Mouse (Mus musculus) heart, embryonic 13.5 days (tissue): Measurements from ENCODE around the gene Nsun7. TPM values are rescaled to one million over a fixed set of nuclear protein-coding genes. Genes with fewer than 3 reads are reported as not detected.

Source experiments
- ATAC-seq: fragments of 200-750 bp; cut with Nextera tagmentation; 2 replicates; pipeline ENCODE4 v1.8.0; 2017; ENCODE audit warnings: moderate TSS enrichment; ENCODE audit not compliant: insufficient number of reproducible peaks, low FRiP score, low TSS enrichment; ENCODE audit errors: extremely low read depth
- H3K27ac ChIP-seq: fragments of 300-500 bp; sonication (generic); replicated peaks from 2 replicates; pipeline ENCODE4 v1.5.1; 2015; ENCODE audit warnings: moderate library complexity, mild to moderate bottlenecking, inconsistent platforms
- H3K27me3 ChIP-seq: fragments of 300-500 bp; sonication (generic); replicated peaks from 2 replicates; pipeline ENCODE4 v1.6.1; 2015; ENCODE audit warnings: mild to moderate bottlenecking, inconsistent platforms
- H3K36me3 ChIP-seq: fragments of 300-500 bp; sonication (generic); 2 replicates; pipeline ENCODE4 v1.6.1; 2015; ENCODE audit warnings: mild to moderate bottlenecking, inconsistent platforms
- H3K4me1 ChIP-seq: fragments of 300-500 bp; sonication (generic); 2 replicates; pipeline ENCODE4 v1.6.1; 2015; ENCODE audit warnings: inconsistent platforms
- H3K4me2 ChIP-seq: fragments of 300-500 bp; sonication (generic); 2 replicates; pipeline ENCODE4 v1.6.1; 2015; ENCODE audit warnings: inconsistent platforms, mild to moderate bottlenecking, moderate library complexity
- H3K4me3 ChIP-seq: fragments of 300-500 bp; sonication (generic); 2 replicates; pipeline ENCODE4 v1.5.1; 2015; ENCODE audit warnings: moderate library complexity, mild to moderate bottlenecking, inconsistent platforms
- H3K9ac ChIP-seq: fragments of 300-500 bp; sonication (generic); 2 replicates; pipeline ENCODE4 v1.6.1; 2015; ENCODE audit warnings: inconsistent platforms, mild to moderate bottlenecking, moderate library complexity
- H3K9me3 ChIP-seq: fragments of 300-500 bp; sonication (generic); 2 replicates; pipeline ENCODE4 v1.6.1; 2016; ENCODE audit warnings: inconsistent platforms
- WGBS: fragments of 180-500 bp; shearing (Covaris S2); methylation state at CpG from one replicate; pipeline ENCODE4 v1.1.7; 2015; ENCODE audit warnings: mixed read lengths; 5-methylcytosine and 5-hydroxymethylcytosine counted together
- polyA plus RNA-seq: library from polyadenylated mRNA; unstranded; fragments of >200 nt; fragmentation: Nextera tagmentation; extraction: Ambion mirVana; gene quantifications from 2 replicates; pipeline ENCODE4 v1.2.1, GENCODE M21; 2015

The Nsun7 gene
- 0.13 and 0.18 TPM in 2 replicates for polyA plus RNA-seq

DNA sequence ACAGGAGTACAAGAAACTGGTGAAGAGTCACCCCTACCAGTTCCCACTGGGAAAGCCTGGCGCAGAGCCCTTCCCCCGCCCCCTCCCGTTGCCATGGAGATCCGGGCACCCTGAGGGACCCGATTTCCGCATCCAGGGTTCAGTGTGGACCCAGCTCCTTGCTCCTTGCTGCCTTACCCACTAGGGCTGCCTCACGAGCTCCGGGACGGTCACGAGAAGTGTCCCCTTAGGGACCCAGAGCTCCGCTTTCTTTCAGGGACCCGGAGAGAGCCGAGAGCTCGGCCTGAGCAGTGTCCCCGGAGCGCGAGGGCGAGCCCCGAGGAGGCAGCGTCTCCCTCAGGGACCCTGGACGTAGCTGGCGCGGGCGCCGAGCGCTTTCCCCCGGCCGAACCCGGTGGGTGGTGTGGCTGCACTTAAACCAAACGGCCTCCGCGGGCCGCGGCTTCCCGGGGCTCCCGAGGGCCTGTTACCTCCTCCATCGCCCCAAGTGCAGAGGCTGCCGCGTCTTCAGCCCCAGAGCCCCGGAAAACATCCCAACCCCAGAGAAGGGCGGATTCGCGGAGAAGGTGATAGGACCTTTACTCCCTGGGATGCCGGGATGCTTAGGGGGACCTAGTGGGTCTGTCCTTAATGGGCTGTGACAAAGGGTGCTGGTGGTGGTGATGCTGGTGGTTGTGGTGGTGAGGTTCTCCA, at the start of gene Nsun7:
Gene Nsun7, plus strand, starts transcription at position 142 of the 693 bp plus-strand sequence.
- peaks cover 18% of the 10 kb centered on the region for H3K27me3 ChIP-seq
- peak within 1 kb of the TSS; percentile 69 for H3K4me3 ChIP-seq
- no peaks in the 10 kb centered on the region for H3K36me3 ChIP-seq
- 0 out of 2 replicates have a peak, but pooled peaks cover 2% of the 10 kb centered on the region for H3K4me1 ChIP-seq
- H3K9me3 ChIP-seq = no peaks in the 10 kb centered on the region
- under 1% methylated on average over 44 of the region's 44 CpGs for WGBS
- no peak within 1 kb of the TSS for H3K27ac ChIP-seq
- H3K9ac ChIP-seq = peak within 1 kb of the TSS; percentile 77
- ATAC-seq = no peak; the same call in 1 of the 2 replicates
- peak within 1 kb of the TSS; percentile 88 for H3K4me2 ChIP-seq

DNA sequence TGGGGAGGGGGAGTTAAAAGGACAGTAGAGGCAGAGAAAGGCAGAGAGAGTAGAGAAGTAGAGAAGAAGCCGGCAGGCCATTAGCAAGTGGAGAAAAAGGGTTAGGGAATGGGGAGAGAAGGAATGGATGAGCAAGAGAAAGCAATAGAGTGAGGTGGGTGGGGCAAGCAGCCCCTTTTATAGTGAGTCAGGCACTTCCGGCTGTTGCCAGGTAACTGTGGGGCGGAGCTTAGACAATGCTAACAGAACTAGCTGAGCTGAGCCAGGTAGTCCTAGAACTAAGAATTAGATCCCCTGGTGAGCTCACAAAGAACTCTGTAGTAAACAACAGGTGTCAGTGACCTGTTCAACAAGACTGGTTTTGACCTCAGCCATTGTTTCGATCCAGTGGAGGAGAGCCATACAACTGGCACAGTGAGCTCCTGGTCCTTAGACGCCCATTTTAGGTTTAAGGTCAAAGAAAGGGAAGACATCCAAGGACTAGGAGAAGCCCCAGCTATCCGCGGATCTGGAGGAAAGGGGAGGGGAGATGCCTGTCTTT, 45.2 kb upstream of the Nsun7 start:
- WGBS = 64% methylated on average over 7 of the region's 7 CpGs
- H3K36me3 ChIP-seq = no peaks in the 10 kb centered on the region
- H3K4me2 ChIP-seq = no peak overlapping the region
- no peak overlapping the region for H3K9ac ChIP-seq
- no peak for ATAC-seq
- H3K27me3 ChIP-seq = no peaks in the 10 kb centered on the region
- no peak overlapping the region for H3K27ac ChIP-seq
- no peak overlapping the region for H3K4me3 ChIP-seq
- H3K4me1 ChIP-seq = 0 out of 2 replicates have a peak, but pooled peaks cover 4% of the 10 kb centered on the region
- no peaks in the 10 kb centered on the region for H3K9me3 ChIP-seq

DNA sequence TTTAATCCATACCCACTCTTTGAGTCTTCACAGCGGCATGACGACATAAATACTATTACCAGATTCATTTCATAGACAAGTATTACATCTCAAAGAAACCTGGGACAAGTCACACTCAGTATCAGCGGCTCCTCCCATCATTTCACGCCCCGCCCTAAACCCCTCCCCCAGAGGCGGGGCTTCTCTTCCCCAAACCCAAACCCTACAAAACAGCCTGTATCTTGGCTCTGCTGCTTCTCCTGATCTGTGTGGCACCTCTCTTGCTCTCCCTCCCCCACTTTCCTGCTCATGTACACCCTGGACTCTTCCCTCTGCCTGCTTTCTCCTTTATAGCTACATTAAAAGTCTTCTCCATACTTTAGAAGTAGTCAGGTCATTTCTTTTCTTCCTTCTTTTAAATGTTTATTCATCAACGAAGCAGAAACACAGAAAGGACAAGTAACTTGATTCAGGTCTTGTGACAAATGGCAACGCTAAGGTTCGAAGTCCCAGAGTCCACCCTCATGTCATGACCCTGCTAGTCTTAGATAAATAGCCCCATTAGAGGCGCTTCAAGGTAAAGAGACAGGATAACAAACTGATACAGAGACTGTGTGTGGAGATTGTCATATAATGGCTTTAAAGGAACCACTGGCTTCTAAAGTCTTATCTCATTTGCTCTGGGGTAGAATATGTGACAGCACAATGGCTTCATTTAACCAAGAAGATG, 44.0 kb upstream of the Nsun7 start:
- no peak overlapping the region for H3K27ac ChIP-seq
- 46% methylated on average over 10 of the region's 10 CpGs for WGBS
- no peak overlapping the region for H3K9ac ChIP-seq
- H3K4me3 ChIP-seq = no peak overlapping the region
- H3K27me3 ChIP-seq = no peaks in the 10 kb centered on the region
- 0 out of 2 replicates have a peak, but pooled peaks cover 5% of the 10 kb centered on the region for H3K4me1 ChIP-seq
- no peaks in the 10 kb centered on the region for H3K9me3 ChIP-seq
- H3K36me3 ChIP-seq = no peaks in the 10 kb centered on the region
- ATAC-seq = no peak
- no peak overlapping the region for H3K4me2 ChIP-seq

DNA sequence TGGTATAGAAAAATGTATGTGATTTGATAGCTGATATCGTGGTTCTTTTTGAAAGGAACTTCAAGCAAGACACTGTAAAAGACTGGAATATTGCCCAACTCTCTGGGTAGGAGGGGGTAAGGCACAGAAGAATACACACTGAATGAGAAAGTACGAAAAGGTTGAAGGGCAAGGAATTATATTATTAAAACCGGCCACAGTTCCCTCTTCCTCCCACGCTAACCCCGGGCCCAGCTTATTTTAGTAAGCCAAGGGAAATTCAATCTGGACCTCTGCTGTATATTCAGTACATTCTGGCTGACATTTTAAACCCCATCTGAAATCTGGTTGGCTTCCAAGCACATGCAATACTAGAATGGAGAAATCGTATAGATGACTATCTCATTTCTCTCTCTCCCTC, 40.0 kb upstream of the Nsun7 start:
- no peak for ATAC-seq
- H3K9ac ChIP-seq = no peak overlapping the region
- H3K4me1 ChIP-seq = 0 out of 2 replicates have a peak, but pooled peaks cover 5% of the 10 kb centered on the region
- H3K4me3 ChIP-seq = no peak overlapping the region
- WGBS = 74% methylated on average over 6 of the region's 6 CpGs
- no peak overlapping the region for H3K27ac ChIP-seq
- no peaks in the 10 kb centered on the region for H3K36me3 ChIP-seq
- H3K9me3 ChIP-seq = no peaks in the 10 kb centered on the region
- H3K4me2 ChIP-seq = no peak overlapping the region
- H3K27me3 ChIP-seq = no peaks in the 10 kb centered on the region

DNA sequence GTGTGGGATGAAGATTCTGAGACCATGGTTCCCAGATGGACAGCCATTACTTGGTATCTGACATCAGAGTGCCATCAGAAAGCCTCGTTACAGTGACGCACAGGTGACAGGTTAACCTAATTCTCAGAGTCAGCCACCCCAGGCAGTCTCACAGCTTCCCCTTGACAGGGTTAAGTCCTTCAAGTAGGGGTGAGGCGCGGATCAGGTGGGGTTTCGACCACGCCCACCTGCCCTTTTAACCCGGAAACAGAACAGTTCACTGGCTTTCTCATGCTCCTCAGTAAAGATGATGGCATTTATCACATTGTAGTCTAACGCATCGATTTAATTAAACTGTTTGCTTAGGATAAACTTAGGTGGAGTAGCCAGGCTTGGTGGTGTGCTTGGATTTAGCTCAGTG, 39.1 kb upstream of the Nsun7 start:
- no peak overlapping the region for H3K27ac ChIP-seq
- H3K4me2 ChIP-seq = no peak overlapping the region
- H3K36me3 ChIP-seq = no peaks in the 10 kb centered on the region
- ATAC-seq = no peak
- no peaks in the 10 kb centered on the region for H3K9me3 ChIP-seq
- no peaks in the 10 kb centered on the region for H3K27me3 ChIP-seq
- no peak overlapping the region for H3K9ac ChIP-seq
- H3K4me3 ChIP-seq = no peak overlapping the region
- 0 out of 2 replicates have a peak, but pooled peaks cover 5% of the 10 kb centered on the region for H3K4me1 ChIP-seq
- 80% methylated on average over 9 of the region's 9 CpGs for WGBS

DNA sequence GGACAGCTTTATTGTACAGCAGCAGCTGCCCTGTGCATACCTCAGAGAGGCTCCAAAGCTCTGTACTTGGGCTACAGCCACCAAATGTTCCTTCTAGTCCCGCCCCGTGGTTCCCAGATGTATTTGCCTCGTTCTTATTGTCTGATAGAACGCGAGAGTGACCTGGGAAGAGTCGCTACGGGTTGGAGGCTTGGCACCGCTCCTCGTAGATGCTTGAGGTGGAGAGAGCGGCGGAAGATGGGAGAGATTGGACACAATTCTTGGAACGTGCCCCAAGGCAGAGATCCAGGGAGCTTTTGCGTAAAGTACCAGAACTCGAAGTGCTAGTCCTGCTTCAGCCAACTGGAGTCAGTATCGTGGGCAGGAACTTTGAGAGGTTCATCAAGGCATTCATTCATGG, 36.8 kb upstream of the Nsun7 start:
- 86% methylated on average over 15 of the region's 15 CpGs for WGBS

DNA sequence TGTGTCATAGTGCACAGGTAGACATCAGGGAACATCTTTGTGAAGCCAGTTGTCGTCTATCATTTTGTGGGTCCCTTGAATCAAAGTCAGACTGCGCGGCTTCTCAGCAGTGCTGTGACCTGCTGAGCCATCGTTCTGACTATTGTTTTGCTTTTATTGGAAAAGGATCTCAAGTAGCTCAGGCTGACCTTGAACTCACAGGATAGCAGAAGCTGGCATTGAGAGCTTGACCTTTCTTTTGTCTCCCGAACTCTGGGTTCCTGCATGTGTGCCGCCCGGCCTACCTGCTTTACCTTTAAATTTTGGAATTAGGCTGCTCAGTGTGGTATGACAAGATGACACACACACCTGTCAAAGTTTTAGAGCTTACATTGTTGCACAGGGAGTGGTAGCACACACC, 33.2 kb upstream of the Nsun7 start:
- WGBS = 80% methylated on average over 7 of the region's 7 CpGs
- Histone ChIP-seq H3K27ac (no peak overlapping the region), H3K9me3 (no peaks in the 10 kb centered on the region), H3K36me3 (no peaks in the 10 kb centered on the region), H3K4me1 (peaks cover under 1% of the 10 kb centered on the region; the same call in 1 of the 2 replicates), H3K9ac (no peak overlapping the region), H3K4me2 (no peak overlapping the region), H3K4me3 (no peak overlapping the region), H3K27me3 (no peaks in the 10 kb centered on the region)
- no peak for ATAC-seq

More for the DNA sequence above, 36.8 kb upstream of the Nsun7 start:
- Histone ChIP-seq H3K36me3 (no peaks in the 10 kb centered on the region), H3K27me3 (no peaks in the 10 kb centered on the region), H3K4me3 (no peak overlapping the region), H3K9ac (no peak overlapping the region), H3K4me2 (no peak overlapping the region), H3K27ac (no peak overlapping the region), H3K4me1 (0 out of 2 replicates have a peak, but pooled peaks cover 5% of the 10 kb centered on the region), H3K9me3 (no peaks in the 10 kb centered on the region)
- ATAC-seq = no peak

DNA sequence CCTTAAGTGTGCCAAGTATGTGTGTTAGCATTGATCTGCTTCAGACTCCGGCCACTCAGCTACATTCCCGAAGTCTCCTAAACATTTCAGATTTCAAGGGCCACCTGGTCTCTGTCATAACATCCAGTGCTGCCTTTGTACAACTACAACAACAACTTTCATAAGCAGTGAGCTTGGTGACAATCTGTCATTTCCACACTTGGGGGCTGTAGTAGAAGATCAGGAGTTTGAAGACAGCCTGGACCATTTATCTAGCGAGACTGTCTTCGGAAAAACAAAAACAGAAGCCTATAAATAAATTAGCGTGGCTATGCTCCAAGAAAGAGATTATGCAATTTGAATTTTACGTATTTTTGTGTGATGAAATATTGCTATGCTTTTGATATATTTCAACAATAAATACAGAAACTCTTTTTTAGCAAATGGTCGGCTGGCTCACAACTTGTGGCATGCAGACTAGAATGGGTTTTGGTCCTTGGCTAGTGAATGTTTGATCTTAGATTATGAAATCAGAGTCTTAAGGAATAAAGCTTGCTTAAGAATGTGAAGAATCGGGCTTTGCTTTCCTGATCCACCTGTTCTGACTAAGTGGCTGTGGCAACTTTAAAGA, 27.9 kb upstream of the Nsun7 start:
- Histone ChIP-seq H3K9ac (no peak overlapping the region), H3K4me3 (no peak overlapping the region), H3K27ac (no peak overlapping the region), H3K4me1 (peaks cover 2% of the 10 kb centered on the region; the same call in 1 of the 2 replicates), H3K27me3 (no peaks in the 10 kb centered on the region), H3K4me2 (no peak overlapping the region), H3K36me3 (no peaks in the 10 kb centered on the region), H3K9me3 (0 out of 2 replicates have a peak, but pooled peaks cover 5% of the 10 kb centered on the region)
- WGBS = 77% methylated on average over 8 of the region's 8 CpGs
- ATAC-seq = no peak

DNA sequence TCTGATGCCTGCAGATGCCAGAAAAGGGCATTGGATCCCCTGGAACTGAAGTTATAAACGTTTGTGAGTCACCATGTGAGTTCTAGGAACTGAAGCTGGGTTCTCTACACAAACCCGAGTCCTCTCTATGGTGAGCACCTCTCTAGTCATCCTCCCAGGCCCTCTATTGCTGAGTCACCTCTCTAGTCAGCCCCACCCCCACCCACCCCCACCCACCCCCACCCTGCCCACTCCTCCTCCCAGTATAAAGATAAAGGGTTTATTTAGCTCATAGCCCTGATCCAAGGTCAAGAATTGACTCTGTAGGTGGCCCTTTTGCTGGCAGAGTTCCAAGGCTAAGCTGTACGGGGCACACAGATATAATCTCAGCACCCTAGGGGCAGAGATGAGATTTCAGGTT, 27.2 kb upstream of the Nsun7 start:
- 23% methylated on average over 3 of the region's 3 CpGs for WGBS
- ATAC-seq = no peak

DNA sequence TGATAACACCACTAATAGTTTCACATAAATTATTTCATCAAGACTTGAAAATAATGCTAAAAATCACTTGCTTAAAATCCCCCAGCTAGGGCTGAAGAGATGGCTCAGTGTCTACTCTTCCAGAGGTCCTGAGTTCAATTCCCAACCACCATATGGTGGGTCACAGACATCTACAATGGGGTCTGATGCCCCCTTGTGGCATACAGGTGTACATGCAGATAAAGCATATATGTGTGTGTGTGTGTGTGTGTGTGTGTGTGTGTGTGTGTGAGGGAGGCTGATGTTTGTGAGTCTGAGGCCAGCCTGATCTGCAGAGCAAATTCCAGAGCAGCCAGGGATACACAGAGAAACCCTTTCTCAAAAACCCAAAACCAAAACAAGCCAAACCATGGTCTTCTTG, 17.8 kb upstream of the Nsun7 start:
- no peak overlapping the region for H3K4me3 ChIP-seq
- no peak overlapping the region for H3K4me2 ChIP-seq
- no peak for ATAC-seq
- no peaks in the 10 kb centered on the region for H3K36me3 ChIP-seq
- no peak overlapping the region for H3K27ac ChIP-seq
- no peaks in the 10 kb centered on the region for H3K27me3 ChIP-seq
- no peak overlapping the region for H3K9ac ChIP-seq
- no peaks in the 10 kb centered on the region for H3K9me3 ChIP-seq
- H3K4me1 ChIP-seq = 0 out of 2 replicates have a peak, but pooled peaks cover 4% of the 10 kb centered on the region

More for the DNA sequence above, 27.2 kb upstream of the Nsun7 start:
- Histone ChIP-seq H3K4me3 (no peak overlapping the region), H3K9me3 (0 out of 2 replicates have a peak, but pooled peaks cover 5% of the 10 kb centered on the region), H3K4me2 (no peak overlapping the region), H3K4me1 (peaks cover 2% of the 10 kb centered on the region; the same call in 1 of the 2 replicates), H3K27ac (no peak overlapping the region), H3K27me3 (no peaks in the 10 kb centered on the region), H3K36me3 (no peaks in the 10 kb centered on the region), H3K9ac (no peak overlapping the region)

DNA sequence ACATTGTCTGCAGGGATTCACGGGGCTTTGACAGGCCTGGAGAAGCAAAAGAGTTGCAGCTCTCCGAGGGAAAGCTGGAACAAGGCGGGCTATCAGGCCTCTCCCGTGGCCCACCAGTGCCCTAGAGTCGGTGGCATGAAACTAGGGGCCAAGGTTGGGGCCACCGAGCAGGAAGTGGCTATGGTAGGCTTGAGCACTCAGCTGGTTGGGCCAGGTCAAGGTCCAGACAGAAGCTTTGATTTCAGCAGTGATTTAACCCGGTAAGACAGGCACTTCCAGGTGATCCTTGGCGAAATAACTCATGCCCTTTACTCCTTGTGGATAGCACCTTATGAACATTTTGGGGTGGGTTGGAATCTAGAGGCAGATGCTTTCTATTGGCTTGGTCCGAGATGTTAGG, 16.2 kb upstream of the Nsun7 start:
- 75% methylated on average over 9 of the region's 9 CpGs for WGBS
- Histone ChIP-seq H3K4me3 (no peak overlapping the region), H3K27me3 (no peaks in the 10 kb centered on the region), H3K36me3 (no peaks in the 10 kb centered on the region), H3K27ac (no peak overlapping the region), H3K4me2 (no peak overlapping the region), H3K4me1 (0 out of 2 replicates have a peak, but pooled peaks cover 4% of the 10 kb centered on the region), H3K9ac (no peak overlapping the region), H3K9me3 (no peaks in the 10 kb centered on the region)
- ATAC-seq = no peak
